Mouse (Mus musculus): ENCODE measurements around the gene Casc3. TPM values are rescaled to one million over a fixed set of nuclear protein-coding genes. Genes with fewer than 3 reads are reported as not detected.
A peak's percentile ranks its signal among the peaks of the same experiment; 100 is the strongest.

The Casc3 gene
- polyA plus RNA-seq, 1 experiment from 2014 or later, result 41.9 TPM

- peak overlapping the region; percentile 97 for H3K4me3 ChIP-seq (ENCODE audit: low read depth, low read length)
- H3K4me1 ChIP-seq (ENCODE audit: control insufficient read depth, insufficient read depth, low read length), result 0 out of 2 replicates have a peak, but pooled peaks cover 2% of the 10 kb centered on the region
- H3K27me3 ChIP-seq (ENCODE audit: control insufficient read depth, insufficient read depth, low read length), result no peaks in the 10 kb centered on the region
- ATAC-seq (replicated peaks; ENCODE audit: insufficient number of reproducible peaks, low FRiP score, low TSS enrichment, low read depth) (peak; percentile 45), DNase-seq (ENCODE audit: low spot score) (peak; percentile 66)
- H3K9ac ChIP-seq (replicated peaks; ENCODE audit: low read length), result peak overlapping the region; percentile 99
- no peaks in the 10 kb centered on the region for H3K9me3 ChIP-seq (replicated peaks; ENCODE audit: control insufficient read depth, low read length)
- H3K4me2 ChIP-seq (ENCODE audit: low read depth, low read length), result peak overlapping the region; percentile 84
- WGBS, result under 1% methylated on average over 65 of the region's 74 CpGs
- peaks cover 4% of the 10 kb centered on the region for H3K36me3 ChIP-seq (replicated peaks; ENCODE audit: control insufficient read depth, insufficient read depth, low read depth, low read length)
- peak overlapping the region; percentile 100 for H3K27ac ChIP-seq (replicated peaks; ENCODE audit: low read depth, low read length)
Observed at GRCm38 (mm10) chr11:98795714-98796514, 8.8 kb upstream of the Casc3 start.

- DNase-seq (ENCODE audit: low spot score) (peak; percentile 84), ATAC-seq (replicated peaks; ENCODE audit: insufficient number of reproducible peaks, low FRiP score, low TSS enrichment, low read depth) (no peak)
- Histone ChIP-seq H3K9ac (replicated peaks; ENCODE audit: low read length) (peak overlapping the region; percentile 99), H3K9me3 (replicated peaks; ENCODE audit: control insufficient read depth, low read length) (no peaks in the 10 kb centered on the region), H3K4me2 (ENCODE audit: low read depth, low read length) (peak overlapping the region; percentile 84), H3K4me1 (ENCODE audit: control insufficient read depth, insufficient read depth, low read length) (0 out of 2 replicates have a peak, but pooled peaks cover 2% of the 10 kb centered on the region), H3K36me3 (replicated peaks; ENCODE audit: control insufficient read depth, insufficient read depth, low read depth, low read length) (peaks cover 4% of the 10 kb centered on the region), H3K27me3 (ENCODE audit: control insufficient read depth, insufficient read depth, low read length) (no peaks in the 10 kb centered on the region), H3K27ac (replicated peaks; ENCODE audit: low read depth, low read length) (peak overlapping the region; percentile 100), H3K4me3 (ENCODE audit: low read depth, low read length) (peak overlapping the region; percentile 97)
- WGBS, result 4% methylated on average over 23 of the region's 23 CpGs
Observed at GRCm38 (mm10) chr11:98796515-98797216, 8.0 kb upstream of the Casc3 start.

GRCm38 (mm10) chr11:98797306-98797705, 7.4 kb upstream of the Casc3 start:
- peak overlapping the region; percentile 99 for H3K9ac ChIP-seq (replicated peaks; ENCODE audit: low read length)
- 20% methylated on average over 5 of the region's 5 CpGs for WGBS
- peak overlapping the region; percentile 97 for H3K4me3 ChIP-seq (ENCODE audit: low read depth, low read length)
- ATAC-seq (replicated peaks; ENCODE audit: insufficient number of reproducible peaks, low FRiP score, low TSS enrichment, low read depth) (no peak), DNase-seq (ENCODE audit: low spot score) (no peak)
- H3K9me3 ChIP-seq (replicated peaks; ENCODE audit: control insufficient read depth, low read length), result no peaks in the 10 kb centered on the region
- H3K36me3 ChIP-seq (replicated peaks; ENCODE audit: control insufficient read depth, insufficient read depth, low read depth, low read length), result peaks cover 4% of the 10 kb centered on the region
- 0 out of 2 replicates have a peak, but pooled peaks cover 2% of the 10 kb centered on the region for H3K4me1 ChIP-seq (ENCODE audit: control insufficient read depth, insufficient read depth, low read length)
- no peak overlapping the region for H3K27ac ChIP-seq (replicated peaks; ENCODE audit: low read depth, low read length)
- H3K27me3 ChIP-seq (ENCODE audit: control insufficient read depth, insufficient read depth, low read length), result no peaks in the 10 kb centered on the region
- peak overlapping the region; percentile 84 for H3K4me2 ChIP-seq (ENCODE audit: low read depth, low read length)

GRCm38 (mm10) chr11:98797909-98798308, 6.8 kb upstream of the Casc3 start:
- H3K4me2 ChIP-seq (ENCODE audit: low read depth, low read length), result peak overlapping the region; percentile 84
- 62% methylated on average over 4 of the region's 4 CpGs for whole genome bisulfite sequencing

GRCm38 (mm10) chr11:98808417-98808816, 3.7 kb downstream of the Casc3 start:
- no peak overlapping the region for H3K9ac ChIP-seq (replicated peaks; ENCODE audit: low read length)
- H3K27me3 ChIP-seq (ENCODE audit: control insufficient read depth, insufficient read depth, low read length), result no peaks in the 10 kb centered on the region
- ATAC-seq (replicated peaks; ENCODE audit: insufficient number of reproducible peaks, low FRiP score, low TSS enrichment, low read depth) (no peak), DNase-seq (ENCODE audit: low spot score) (no peak)
- H3K27ac ChIP-seq (replicated peaks; ENCODE audit: low read depth, low read length), result no peak overlapping the region
- no peaks in the 10 kb centered on the region for H3K4me1 ChIP-seq (ENCODE audit: control insufficient read depth, insufficient read depth, low read length)
- H3K4me2 ChIP-seq (ENCODE audit: low read depth, low read length), result no peak overlapping the region
- H3K9me3 ChIP-seq (replicated peaks; ENCODE audit: control insufficient read depth, low read length), result no peaks in the 10 kb centered on the region
- H3K36me3 ChIP-seq (replicated peaks; ENCODE audit: control insufficient read depth, insufficient read depth, low read depth, low read length), result peaks cover 4% of the 10 kb centered on the region
- H3K4me3 ChIP-seq (ENCODE audit: low read depth, low read length), result no peak overlapping the region
- WGBS, result 80% methylated on average over 2 of the region's 2 CpGs

More at GRCm38 (mm10) chr11:98797909-98798308, 6.8 kb upstream of the Casc3 start:
- Histone ChIP-seq H3K36me3 (replicated peaks; ENCODE audit: control insufficient read depth, insufficient read depth, low read depth, low read length) (peaks cover 6% of the 10 kb centered on the region), H3K9me3 (replicated peaks; ENCODE audit: control insufficient read depth, low read length) (no peaks in the 10 kb centered on the region), H3K9ac (replicated peaks; ENCODE audit: low read length) (no peak overlapping the region), H3K4me3 (ENCODE audit: low read depth, low read length) (peak overlapping the region; percentile 97), H3K27ac (replicated peaks; ENCODE audit: low read depth, low read length) (no peak overlapping the region), H3K4me1 (ENCODE audit: control insufficient read depth, insufficient read depth, low read length) (0 out of 2 replicates have a peak, but pooled peaks cover 2% of the 10 kb centered on the region), H3K27me3 (ENCODE audit: control insufficient read depth, insufficient read depth, low read length) (no peaks in the 10 kb centered on the region)
- no peak for DNase-seq (ENCODE audit: low spot score)
- ATAC-seq (replicated peaks; ENCODE audit: insufficient number of reproducible peaks, low FRiP score, low TSS enrichment, low read depth), result no peak

GRCm38 (mm10) chr11:98809457-98810290, 5.0 kb downstream of the Casc3 start:
- Histone ChIP-seq H3K4me2 (ENCODE audit: low read depth, low read length) (peak overlapping the region; percentile 78), H3K36me3 (replicated peaks; ENCODE audit: control insufficient read depth, insufficient read depth, low read depth, low read length) (peaks cover 4% of the 10 kb centered on the region; the same call in 1 of the 2 replicates), H3K9ac (replicated peaks; ENCODE audit: low read length) (peak overlapping the region; percentile 95)

GRCm38 (mm10) chr11:98810686-98811085, 6.0 kb downstream of the Casc3 start:
- Histone ChIP-seq H3K9me3 (replicated peaks; ENCODE audit: control insufficient read depth, low read length) (no peaks in the 10 kb centered on the region), H3K9ac (replicated peaks; ENCODE audit: low read length) (peak overlapping the region; percentile 95), H3K4me1 (ENCODE audit: control insufficient read depth, insufficient read depth, low read length) (no peaks in the 10 kb centered on the region), H3K36me3 (replicated peaks; ENCODE audit: control insufficient read depth, insufficient read depth, low read depth, low read length) (no peaks in the 10 kb centered on the region; the same call in 1 of the 2 replicates), H3K4me3 (ENCODE audit: low read depth, low read length) (peak overlapping the region; percentile 92), H3K4me2 (ENCODE audit: low read depth, low read length) (peak overlapping the region; percentile 78), H3K27me3 (ENCODE audit: control insufficient read depth, insufficient read depth, low read length) (no peaks in the 10 kb centered on the region), H3K27ac (replicated peaks; ENCODE audit: low read depth, low read length) (no peak overlapping the region)
- 71% methylated on average over 7 of the region's 7 CpGs for WGBS
- ATAC-seq (replicated peaks; ENCODE audit: insufficient number of reproducible peaks, low FRiP score, low TSS enrichment, low read depth) (no peak), DNase-seq (ENCODE audit: low spot score) (no peak)

More at GRCm38 (mm10) chr11:98809457-98810290, 5.0 kb downstream of the Casc3 start:
- Histone ChIP-seq H3K4me1 (ENCODE audit: control insufficient read depth, insufficient read depth, low read length) (no peaks in the 10 kb centered on the region), H3K9me3 (replicated peaks; ENCODE audit: control insufficient read depth, low read length) (no peaks in the 10 kb centered on the region), H3K27ac (replicated peaks; ENCODE audit: low read depth, low read length) (peak overlapping the region; percentile 97), H3K4me3 (ENCODE audit: low read depth, low read length) (peak overlapping the region; percentile 92), H3K27me3 (ENCODE audit: control insufficient read depth, insufficient read depth, low read length) (no peaks in the 10 kb centered on the region)
- under 1% methylated on average over 78 of the region's 84 CpGs for WGBS
- DNase-seq (ENCODE audit: low spot score) (peak; percentile 99), ATAC-seq (replicated peaks; ENCODE audit: insufficient number of reproducible peaks, low FRiP score, low TSS enrichment, low read depth) (peak; percentile 98)

Data from embryonic facial prominence, embryonic 11.5 days (tissue).